Mouse (Mus musculus): ENCODE measurements around the gene Atp6v1d. TPM values are rescaled to one million over a fixed set of nuclear protein-coding genes. Genes with fewer than 3 reads are reported as not detected.

Gene Atp6v1d
- 100 to 1,000 TPM; 214 to 224 TPM for polyA plus RNA-seq (2017; shearing (Covaris generic))

- peak; percentile 92 for ATAC-seq
Measured at GRCm38 (mm10) chr12:78861496-78862253, at the start of gene Atp6v1d, which contains the start of gene Eif2s1. TSS of gene Atp6v1d (minus strand) at chr12:78861638. TSS of gene Eif2s1 (plus strand) at chr12:78861819.

- no peak for ATAC-seq
Measured at GRCm38 (mm10) chr12:78910684-78911461, 49.4 kb upstream of the Atp6v1d start.

- no peak for ATAC-seq
Measured at GRCm38 (mm10) chr12:78908081-78908605, 46.7 kb upstream of the Atp6v1d start.

GRCm38 (mm10) chr12:78906707-78907162 is 45.3 kb upstream of the Atp6v1d start, which contains the start of gene Plek2:
TSS of gene Plek2 (minus strand) at chr12:78906964.
- no peak for ATAC-seq

- no peak for ATAC-seq
Measured at GRCm38 (mm10) chr12:78904499-78904898, 43.1 kb upstream of the Atp6v1d start.

- ATAC-seq, result no peak
Measured at GRCm38 (mm10) chr12:78903313-78903712, 41.9 kb upstream of the Atp6v1d start.

GRCm38 (mm10) chr12:78901467-78901866 is 40.0 kb upstream of the Atp6v1d start:
- no peak for ATAC-seq

GRCm38 (mm10) chr12:78897861-78898260 is 36.4 kb upstream of the Atp6v1d start:
- no peak for ATAC-seq

- ATAC-seq, result no peak
Measured at GRCm38 (mm10) chr12:78891149-78891548, 29.7 kb upstream of the Atp6v1d start.

- ATAC-seq, result no peak
Measured at GRCm38 (mm10) chr12:78890062-78890461, 28.6 kb upstream of the Atp6v1d start.

- no peak for ATAC-seq
Measured at GRCm38 (mm10) chr12:78874581-78874980, 13.1 kb upstream of the Atp6v1d start.

- no peak for ATAC-seq
Measured at GRCm38 (mm10) chr12:78868115-78868514, 6.7 kb upstream of the Atp6v1d start.

- ATAC-seq, result no peak
Measured at GRCm38 (mm10) chr12:78865434-78865833, 4.0 kb upstream of the Atp6v1d start.

- ATAC-seq, result no peak
Measured at GRCm38 (mm10) chr12:78862254-78862730, 854 bp upstream of the Atp6v1d start.

GRCm38 (mm10) chr12:78860921-78861495 is 430 bp downstream of the Atp6v1d start:
- ATAC-seq, result peak; percentile 1

- no peak for ATAC-seq
Measured at GRCm38 (mm10) chr12:78848246-78848645, 13.2 kb downstream of the Atp6v1d start.

- no peak for ATAC-seq
Measured at GRCm38 (mm10) chr12:78842429-78842828, 19.0 kb downstream of the Atp6v1d start.

- ATAC-seq, result no peak
Measured at GRCm38 (mm10) chr12:78839906-78840305, 21.5 kb downstream of the Atp6v1d start.

GRCm38 (mm10) chr12:78834496-78834895 is 26.9 kb downstream of the Atp6v1d start:
- no peak for ATAC-seq

- ATAC-seq, result no peak
Measured at GRCm38 (mm10) chr12:78814437-78814836, 47.0 kb downstream of the Atp6v1d start.

- ATAC-seq, result no peak
Measured at GRCm38 (mm10) chr12:78801836-78802235, 59.6 kb downstream of the Atp6v1d start.

- ATAC-seq, result no peak
Measured at GRCm38 (mm10) chr12:78800036-78800435, 61.4 kb downstream of the Atp6v1d start.

GRCm38 (mm10) chr12:78794236-78794635 is 67.2 kb downstream of the Atp6v1d start:
- ATAC-seq, result no peak

Measured in activated CD4-positive, CD25-positive, alpha-beta regulatory T cell, adult 4 months (primary cell).